ENCODE assay signal across 10 mouse cellular contexts in the genomic region with DNA sequence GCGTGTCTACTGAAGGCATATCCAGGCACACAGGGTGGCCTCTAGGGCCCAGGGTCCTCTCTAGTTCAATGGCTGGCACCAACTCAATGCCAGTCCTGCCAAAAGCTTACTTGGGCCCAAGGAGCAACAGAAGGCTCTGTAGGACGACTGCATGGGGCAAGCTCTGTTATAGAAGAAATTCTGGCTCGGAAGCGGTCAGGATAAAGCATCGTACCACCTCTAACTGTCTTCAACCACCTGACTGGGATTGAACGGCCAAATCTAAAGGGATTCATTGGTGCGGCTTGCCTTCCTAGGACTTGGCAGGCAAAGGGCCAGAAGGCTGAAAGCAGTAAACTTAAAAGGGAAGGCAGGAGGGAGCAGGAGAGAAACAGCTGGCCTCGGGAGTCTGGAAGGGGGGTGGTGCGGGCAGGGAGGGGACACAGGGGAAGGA. TPM values are rescaled to one million over a fixed set of nuclear protein-coding genes. Genes with fewer than 3 reads are reported as not detected.
A peak's percentile ranks its signal among the peaks of the same experiment; 100 is the strongest.
DNase-seq lines count a peak whose midpoint lies in the region; ATAC-seq and TF ChIP-seq lines count a peak whose summit lies in the region.
"Had no signal": no experiment of that assay in that cellular context is flagged by ENCODE, and none has a peak within 500 bp of the region (broad histone marks: within the 10 kb centered on the region; RNA-seq: fewer than 3 reads in every experiment).

No protein-coding gene starts in this region.

- no peaks in the 10 kb centered on the region for H3K36me3 ChIP-seq in midbrain, embryonic 10.5 days
- H3K36me3 ChIP-seq in midbrain, embryonic 11.5 days (ENCODE audit: control insufficient read depth, insufficient read depth, low read length) = no peaks in the 10 kb centered on the region
- H3K36me3 ChIP-seq in hindbrain, postnatal 0 days (ENCODE audit: insufficient read depth, low read length) = no peaks in the 10 kb centered on the region
- H3K36me3 ChIP-seq in stomach, embryonic 15.5 days = no peaks in the 10 kb centered on the region

- H3K9ac ChIP-seq in midbrain, embryonic 11.5 days (ENCODE audit: low read length) = no peak overlapping the region
- peak overlapping the region; percentile 31; the same call in 1 of the 2 replicates for H3K9ac ChIP-seq in hindbrain, postnatal 0 days (replicated peaks; ENCODE audit: low read length)
- H3K9ac ChIP-seq in stomach, embryonic 15.5 days = no peak overlapping the region
- H3K9ac ChIP-seq: liver, embryonic 13.5 days had no signal

- no peaks in the 10 kb centered on the region for H3K9me3 ChIP-seq in midbrain, embryonic 10.5 days (replicated peaks)
- H3K9me3 ChIP-seq in midbrain, embryonic 11.5 days (ENCODE audit: control insufficient read depth, low read length) = no peaks in the 10 kb centered on the region
- no peaks in the 10 kb centered on the region for H3K9me3 ChIP-seq in hindbrain, postnatal 0 days (ENCODE audit: low read length)
- no peaks in the 10 kb centered on the region for H3K9me3 ChIP-seq in stomach, embryonic 15.5 days
- H3K9me3 ChIP-seq: liver, embryonic 13.5 days had no signal

- H3K27me3 ChIP-seq in midbrain, embryonic 10.5 days (ENCODE audit: low read depth, poor library complexity, severe bottlenecking) = no peaks in the 10 kb centered on the region
- H3K27me3 ChIP-seq in midbrain, embryonic 11.5 days (ENCODE audit: control insufficient read depth, insufficient read depth, low read length) = no peaks in the 10 kb centered on the region
- no peaks in the 10 kb centered on the region for H3K27me3 ChIP-seq in hindbrain, postnatal 0 days (ENCODE audit: insufficient read depth, low read length)
- H3K27me3 ChIP-seq in stomach, embryonic 15.5 days (replicated peaks) = no peaks in the 10 kb centered on the region
- H3K27me3 ChIP-seq: liver, embryonic 13.5 days had no signal

- no peak overlapping the region for H3K4me3 ChIP-seq in midbrain, embryonic 10.5 days
- no peak overlapping the region for H3K4me3 ChIP-seq in midbrain, embryonic 11.5 days (ENCODE audit: low read depth, low read length)
- H3K4me3 ChIP-seq in hindbrain, postnatal 0 days (ENCODE audit: low read length) = no peak overlapping the region
- H3K4me3 ChIP-seq in stomach, embryonic 15.5 days (replicated peaks) = no peak overlapping the region
- H3K4me3 ChIP-seq: liver, embryonic 13.5 days had no signal

- H3K4me2 ChIP-seq in midbrain, embryonic 11.5 days = no peak overlapping the region
- H3K4me2 ChIP-seq in hindbrain, postnatal 0 days (ENCODE audit: low read depth, low read length) = peak overlapping the region; percentile 20
- H3K4me2 ChIP-seq in stomach, embryonic 15.5 days = 0 out of 2 replicates have a peak overlapping the region, but pooled peaks have one; percentile 2
- H3K4me2 ChIP-seq: liver, embryonic 13.5 days had no signal

- peak overlapping the region; percentile 80 for H3K27ac ChIP-seq in midbrain, embryonic 10.5 days (replicated peaks)
- H3K27ac ChIP-seq in midbrain, embryonic 11.5 days (ENCODE audit: low read depth, low read length) = no peak overlapping the region
- peak overlapping the region; percentile 82 for H3K27ac ChIP-seq in hindbrain, postnatal 0 days
- peak overlapping the region; percentile 77; the same call in 1 of the 2 replicates for H3K27ac ChIP-seq in stomach, embryonic 15.5 days
- H3K27ac ChIP-seq: liver, embryonic 13.5 days had no signal

- H3K4me1 ChIP-seq in midbrain, embryonic 10.5 days = peaks cover 74% of the 10 kb centered on the region
- peaks cover 34% of the 10 kb centered on the region for H3K4me1 ChIP-seq in midbrain, embryonic 11.5 days (ENCODE audit: control insufficient read depth, insufficient read depth, low read length)
- H3K4me1 ChIP-seq in hindbrain, postnatal 0 days (ENCODE audit: insufficient read depth, low read length) = peaks cover 63% of the 10 kb centered on the region
- peaks cover 80% of the 10 kb centered on the region for H3K4me1 ChIP-seq in stomach, embryonic 15.5 days

- WGBS in midbrain, embryonic 10.5 days = 76% methylated on average over 9 of the region's 9 CpGs
- 75% methylated on average over 9 of the region's 9 CpGs for WGBS in midbrain, embryonic 11.5 days
- 25% methylated on average over 9 of the region's 9 CpGs for WGBS in hindbrain, postnatal 0 days
- 46% methylated on average over 9 of the region's 9 CpGs for WGBS in stomach, embryonic 15.5 days

- 0 out of 2 replicates have a peak, but pooled peaks have one; percentile 10 for TF ChIP-seq CTCF in hindbrain, postnatal 0 days (IDR thresholded peaks at IDR 0.05; ENCODE audit: low read depth)

- no peak for ATAC-seq in cerebellum, adult (ENCODE audit: insufficient number of reproducible peaks, low FRiP score, low TSS enrichment)
- no peak for ATAC-seq in midbrain, embryonic 11.5 days (ENCODE audit: low FRiP score)
- ATAC-seq in hindbrain, postnatal 0 days = peak; percentile 64
- no peak for ATAC-seq in stomach, embryonic 15.5 days (ENCODE audit: insufficient read depth, low FRiP score, low read depth)
- no peak for ATAC-seq in granulocyte monocyte progenitor cell, adult 5-6 weeks (replicated peaks; ENCODE audit: poor library complexity, severe bottlenecking)

- DNase-seq in cerebellum, adult 11 months = peak; percentile 56
- no peak for DNase-seq in midbrain, embryonic 10.5 days (ENCODE audit: low spot score)
- no peak for DNase-seq in midbrain, embryonic 11.5 days (ENCODE audit: low spot score, missing footprints)
- DNase-seq in hindbrain, postnatal 0 days (ENCODE audit: low spot score) = peak; percentile 80
- DNase-seq in urinary bladder, postnatal 14 days (ENCODE audit: low spot score) = no peak
- DNase-seq: liver, embryonic 13.5 days had no signal

RNA-seq across cellular contexts. Expression of gene Tpcn1, which starts 20.1 kb away (rescaled TPM):
- 10.3 and 11.1 TPM in 2 replicates for polyA plus RNA-seq in midbrain, embryonic 10.5 days (2016; fragmentation: Nextera tagmentation; extraction: Ambion mirVana)
- polyA plus RNA-seq in midbrain, embryonic 11.5 days (2014; fragmentation: Nextera tagmentation; extraction: Ambion mirVana) = 8.6 and 10.8 TPM in 2 replicates
- total RNA-seq in hindbrain, postnatal 0 days (2014; rRNA removed) = 24.5 and 30.7 TPM in 2 replicates
- 15.4 and 16.1 TPM in 2 replicates for polyA plus RNA-seq in hindbrain, postnatal 0 days (2015; fragmentation: Nextera tagmentation; extraction: Ambion mirVana)
- polyA plus RNA-seq in stomach, embryonic 15.5 days (2015; fragmentation: Nextera tagmentation; extraction: Ambion mirVana) = 25.5 and 25.7 TPM in 2 replicates
- total RNA-seq in granulocyte monocyte progenitor cell, adult 5-6 weeks (2014; fragmentation: Nextera tagmentation) = 28.8 and 41.5 TPM in 2 replicates
- total RNA-seq in granulocyte monocyte progenitor cell, adult 5-6 weeks (2017) = 12.7 and 14.1 TPM in 2 replicates

RNA-seq across cellular contexts. Expression of gene Iqcd, which starts 20.5 kb away (rescaled TPM):
- 0.95 and 0.98 TPM in 2 replicates for polyA plus RNA-seq in midbrain, embryonic 10.5 days (2016; fragmentation: Nextera tagmentation; extraction: Ambion mirVana)
- 0.25 and 0.51 TPM in 2 replicates for polyA plus RNA-seq in midbrain, embryonic 11.5 days (2014; fragmentation: Nextera tagmentation; extraction: Ambion mirVana)
- total RNA-seq in hindbrain, postnatal 0 days (2014; rRNA removed) = 0.63 and 1.9 TPM in 2 replicates
- 1.8 and 2.0 TPM in 2 replicates for polyA plus RNA-seq in hindbrain, postnatal 0 days (2015; fragmentation: Nextera tagmentation; extraction: Ambion mirVana)
- polyA plus RNA-seq in stomach, embryonic 15.5 days (2015; fragmentation: Nextera tagmentation; extraction: Ambion mirVana) = 0.40 and 0.69 TPM in 2 replicates
- not detected in 2 replicates for total RNA-seq in granulocyte monocyte progenitor cell, adult 5-6 weeks (2014; fragmentation: Nextera tagmentation)
- not detected in 2 replicates for total RNA-seq in granulocyte monocyte progenitor cell, adult 5-6 weeks (2017)
- total RNA-seq: heart, adult 18-20 months had no signal

RNA-seq across cellular contexts. Expression of gene Rita1, which starts 44.0 kb away (rescaled TPM):
- polyA plus RNA-seq in midbrain, embryonic 10.5 days (2016; fragmentation: Nextera tagmentation; extraction: Ambion mirVana) = 16.0 and 16.2 TPM in 2 replicates
- 7.9 and 8.9 TPM in 2 replicates for polyA plus RNA-seq in midbrain, embryonic 11.5 days (2014; fragmentation: Nextera tagmentation; extraction: Ambion mirVana)
- total RNA-seq in hindbrain, postnatal 0 days (2014; rRNA removed) = 38.0 and 38.6 TPM in 2 replicates
- polyA plus RNA-seq in hindbrain, postnatal 0 days (2015; fragmentation: Nextera tagmentation; extraction: Ambion mirVana) = 30.1 and 30.4 TPM in 2 replicates
- 10.4 and 11.4 TPM in 2 replicates for polyA plus RNA-seq in stomach, embryonic 15.5 days (2015; fragmentation: Nextera tagmentation; extraction: Ambion mirVana)
- 3.0 and 5.3 TPM in 2 replicates for total RNA-seq in granulocyte monocyte progenitor cell, adult 5-6 weeks (2014; fragmentation: Nextera tagmentation)
- 1.8 and 3.9 TPM in 2 replicates for total RNA-seq in granulocyte monocyte progenitor cell, adult 5-6 weeks (2017)

RNA-seq across cellular contexts. Expression of gene Ddx54, which starts 44.2 kb away (rescaled TPM):
- polyA plus RNA-seq in midbrain, embryonic 10.5 days (2016; fragmentation: Nextera tagmentation; extraction: Ambion mirVana) = 59.4 and 59.7 TPM in 2 replicates
- polyA plus RNA-seq in midbrain, embryonic 11.5 days (2014; fragmentation: Nextera tagmentation; extraction: Ambion mirVana) = 26.4 and 32.2 TPM in 2 replicates
- 37.3 and 40.1 TPM in 2 replicates for total RNA-seq in hindbrain, postnatal 0 days (2014; rRNA removed)
- polyA plus RNA-seq in hindbrain, postnatal 0 days (2015; fragmentation: Nextera tagmentation; extraction: Ambion mirVana) = 30.8 and 31.9 TPM in 2 replicates
- 41.8 and 44.9 TPM in 2 replicates for polyA plus RNA-seq in stomach, embryonic 15.5 days (2015; fragmentation: Nextera tagmentation; extraction: Ambion mirVana)
- 21.5 and 27.9 TPM in 2 replicates for total RNA-seq in granulocyte monocyte progenitor cell, adult 5-6 weeks (2014; fragmentation: Nextera tagmentation)
- 33.1 and 38.7 TPM in 2 replicates for total RNA-seq in granulocyte monocyte progenitor cell, adult 5-6 weeks (2017)

RNA-seq across cellular contexts. Expression of gene Slc8b1, which starts 57.4 kb away (rescaled TPM):
- 3.9 and 4.6 TPM in 2 replicates for polyA plus RNA-seq in midbrain, embryonic 10.5 days (2016; fragmentation: Nextera tagmentation; extraction: Ambion mirVana)
- polyA plus RNA-seq in midbrain, embryonic 11.5 days (2014; fragmentation: Nextera tagmentation; extraction: Ambion mirVana) = 1.3 and 1.8 TPM in 2 replicates
- total RNA-seq in hindbrain, postnatal 0 days (2014; rRNA removed) = 3.7 and 4.0 TPM in 2 replicates
- polyA plus RNA-seq in hindbrain, postnatal 0 days (2015; fragmentation: Nextera tagmentation; extraction: Ambion mirVana) = 2.5 and 2.7 TPM in 2 replicates
- polyA plus RNA-seq in stomach, embryonic 15.5 days (2015; fragmentation: Nextera tagmentation; extraction: Ambion mirVana) = 6.2 and 8.3 TPM in 2 replicates
- 24.9 and 38.3 TPM in 2 replicates for total RNA-seq in granulocyte monocyte progenitor cell, adult 5-6 weeks (2014; fragmentation: Nextera tagmentation)
- 30.1 and 31.8 TPM in 2 replicates for total RNA-seq in granulocyte monocyte progenitor cell, adult 5-6 weeks (2017)

Comparison
In these comparisons a context has a peak if more than half of its experiments do, and no peak if none do; other contexts are left out.
1. DNase-seq: peak in cerebellum, adult 11 months (single experiment) and hindbrain, postnatal 0 days (single experiment); none in midbrain, embryonic 10.5 days (single experiment), midbrain, embryonic 11.5 days (single experiment) and urinary bladder, postnatal 14 days (single experiment).